Mouse (Mus musculus) forelimb bud, embryonic 11.5 days (tissue): ENCODE measurements at regions not wholly inside any gene's neighbourhood (a gene's known extent, or its start where the extent isn't known, plus 50 kb on each side); places are given as distances from the start of the nearest gene placed in this dataset.

Source experiments
- DNase-seq: peaks from one replicate; pipeline ENCODE4 v3.0.0-alpha.2; 2012; ENCODE audit warnings: low read depth, low spot score

DNA sequence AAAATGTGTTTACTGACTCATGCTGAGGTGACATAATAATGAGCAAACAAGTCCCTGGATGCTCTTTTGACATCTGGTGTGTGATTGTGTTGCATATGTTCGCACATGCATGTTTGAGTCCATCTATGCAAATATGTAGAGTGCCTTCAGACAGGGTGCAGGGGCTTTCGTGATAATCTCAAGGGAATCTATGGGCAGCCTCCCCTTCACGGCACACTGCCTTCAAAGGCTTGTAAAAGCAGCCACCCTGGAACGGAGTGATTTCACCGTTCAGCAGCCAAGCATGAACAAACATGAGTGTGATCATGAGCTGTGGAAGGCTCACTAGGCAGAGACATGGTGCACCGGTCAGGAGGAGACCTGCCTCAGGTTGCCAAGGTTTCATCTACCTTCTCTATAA, 57.1 kb upstream of the Mbip start:
- no peak for DNase-seq

DNA sequence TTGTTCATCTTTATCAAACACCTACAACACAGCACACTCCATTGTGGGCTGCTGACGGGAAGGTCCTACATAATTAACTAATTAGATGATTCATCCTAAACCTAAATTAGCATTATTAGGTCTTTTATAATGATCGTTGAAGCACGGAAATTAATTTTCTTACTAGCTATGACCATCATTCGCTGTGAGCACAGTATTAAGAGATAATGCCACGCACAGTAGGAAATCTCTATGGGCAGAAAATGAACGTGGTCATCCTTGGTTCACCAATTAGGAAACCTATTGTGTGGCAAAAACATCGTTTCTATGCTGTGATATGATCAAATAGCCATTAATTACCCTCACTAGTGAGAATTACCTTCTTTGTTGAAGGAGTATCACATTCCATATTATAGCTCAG, 56.4 kb upstream of the Mbip start:
- no peak for DNase-seq
